Mouse (Mus musculus) testis, adult 2 months (tissue): ENCODE data around the gene Htatsf1. TPM values are rescaled to one million over a fixed set of nuclear protein-coding genes. Genes with fewer than 3 reads are reported as not detected.
A peak's percentile ranks its signal among the peaks of the same experiment; 100 is the strongest.

Experiments
- H3K27ac ChIP-seq: fragments of 200-500 bp; 2 replicates; pipeline ENCODE4 v1.5.1; 2012; ENCODE audit warnings: low read depth, low read length; ENCODE audit not compliant: control insufficient read depth, insufficient read depth
- H3K27me3 ChIP-seq: fragments of 200-500 bp; 2 replicates; pipeline ENCODE4 v1.6.1; 2012; ENCODE audit warnings: mild to moderate bottlenecking, low read length, moderate library complexity; ENCODE audit not compliant: control insufficient read depth, insufficient read depth
- H3K36me3 ChIP-seq: fragments of 200-500 bp; 2 replicates; pipeline ENCODE4 v1.6.1; 2012; ENCODE audit warnings: mild to moderate bottlenecking, low read length; ENCODE audit not compliant: control insufficient read depth, insufficient read depth
- H3K4me1 ChIP-seq: fragments of 200-500 bp; 2 replicates; pipeline ENCODE4 v1.6.1; 2012; ENCODE audit warnings: low read length; ENCODE audit not compliant: control insufficient read depth, insufficient read depth
- H3K4me3 ChIP-seq: fragments of 200-500 bp; 2 replicates; pipeline ENCODE4 v1.5.1; 2012; ENCODE audit warnings: low read depth, mild to moderate bottlenecking, low read length, moderate library complexity, mixed read lengths; ENCODE audit not compliant: control insufficient read depth
- CTCF ChIP-seq: fragments of 200-500 bp; IDR thresholded peaks from 2 replicates; pipeline ENCODE4 v1.5.1; 2012; ENCODE audit warnings: low read depth, mild to moderate bottlenecking, inconsistent platforms, low read length, moderate library complexity; ENCODE audit not compliant: control insufficient read depth, insufficient read depth, insufficient replicate concordance
- POLR2A ChIP-seq: fragments of 200-500 bp; IDR thresholded peaks from 2 replicates; pipeline ENCODE4 v1.6.1; 2012; ENCODE audit warnings: low read depth, mild to moderate bottlenecking, inconsistent platforms, low read length, moderate library complexity; ENCODE audit not compliant: control insufficient read depth
- polyA plus RNA-seq: library from polyadenylated mRNA; depleted of rRNA; stranded (reverse); fragments of >200 nt; gene quantifications from 2 replicates; pipeline ENCODE4 v1.2.3, GENCODE M21; 2012; rRNA removed

Htatsf1 gene
- 7.5 and 10.0 TPM in 2 replicates for polyA plus RNA-seq

DNA sequence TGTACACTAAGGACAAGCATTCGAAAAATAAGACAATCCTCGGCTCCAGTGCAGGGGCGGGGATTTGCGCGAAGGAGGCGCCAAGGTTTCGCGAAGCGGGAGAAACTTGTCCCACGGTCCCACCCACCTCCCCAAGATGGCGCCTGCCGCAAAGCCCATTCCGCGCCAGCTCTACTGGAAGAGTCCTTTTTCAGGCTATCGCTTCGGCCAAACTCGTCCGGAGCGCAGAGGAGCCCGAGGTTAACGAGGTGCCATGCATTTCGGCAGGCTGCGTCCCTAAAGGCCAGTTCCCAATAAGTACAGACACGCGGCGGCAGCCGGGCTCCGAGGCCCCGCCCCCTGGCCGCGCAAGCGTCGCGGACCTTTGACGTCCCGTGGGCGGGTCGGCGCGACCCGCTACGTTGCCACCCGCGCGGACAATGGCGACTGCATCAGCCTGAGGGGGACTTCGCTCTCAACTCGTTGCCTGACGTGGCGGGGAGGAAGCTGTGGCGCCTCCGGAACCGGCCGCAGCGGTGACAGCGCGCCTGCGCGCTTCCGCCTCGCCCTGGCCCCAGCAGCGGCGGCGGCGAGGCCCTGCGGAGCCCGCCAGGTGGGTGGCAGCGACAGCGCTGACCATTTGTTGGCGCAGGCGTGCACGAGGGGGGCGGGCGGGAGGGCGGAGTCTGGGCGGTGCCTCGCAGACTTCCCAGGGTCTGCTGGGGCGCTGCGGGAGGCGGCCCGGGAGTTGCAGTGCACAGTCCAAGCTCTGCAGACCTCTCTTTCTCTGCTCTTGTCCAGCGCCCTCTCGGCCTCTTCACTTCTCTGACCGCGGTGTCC is at the start of gene Htatsf1:
Gene Htatsf1, plus strand, starts transcription at position 410 of the 819 bp plus-strand sequence.
- peak within 1 kb of the TSS; percentile 100 for H3K4me3 ChIP-seq
- H3K4me1 ChIP-seq = no peaks in the 10 kb centered on the region
- no peak for TF ChIP-seq CTCF
- TF ChIP-seq POLR2A = peak; percentile 47; the same call in 1 of the 2 replicates
- no peaks in the 10 kb centered on the region for H3K27me3 ChIP-seq
- peak within 1 kb of the TSS; percentile 99 for H3K27ac ChIP-seq
- H3K36me3 ChIP-seq = no peaks in the 10 kb centered on the region

DNA sequence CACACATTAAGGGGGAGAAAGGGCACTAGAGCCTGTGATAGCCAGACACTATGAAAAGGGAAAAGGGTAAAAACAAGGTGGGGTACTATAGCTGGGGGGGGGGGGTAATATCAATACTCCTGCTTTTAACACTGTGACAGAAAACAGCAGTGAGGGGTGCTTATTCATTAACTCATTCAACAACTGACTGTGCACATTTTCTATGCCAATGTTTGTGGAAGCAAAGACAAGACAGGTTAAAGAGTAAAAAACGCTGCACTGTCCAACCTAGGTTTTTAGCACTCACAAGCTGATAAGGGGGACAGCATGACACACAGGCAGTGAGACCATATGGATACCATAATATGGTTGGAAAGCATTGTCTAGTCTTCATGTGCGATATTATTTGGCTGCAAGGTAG is 40.5 kb upstream of the Htatsf1 start:
- Histone ChIP-seq H3K27ac (no peak overlapping the region), H3K4me1 (no peaks in the 10 kb centered on the region), H3K4me3 (no peak overlapping the region), H3K27me3 (no peaks in the 10 kb centered on the region), H3K36me3 (no peaks in the 10 kb centered on the region)
- TF ChIP-seq POLR2A (no peak), CTCF (no peak)

DNA sequence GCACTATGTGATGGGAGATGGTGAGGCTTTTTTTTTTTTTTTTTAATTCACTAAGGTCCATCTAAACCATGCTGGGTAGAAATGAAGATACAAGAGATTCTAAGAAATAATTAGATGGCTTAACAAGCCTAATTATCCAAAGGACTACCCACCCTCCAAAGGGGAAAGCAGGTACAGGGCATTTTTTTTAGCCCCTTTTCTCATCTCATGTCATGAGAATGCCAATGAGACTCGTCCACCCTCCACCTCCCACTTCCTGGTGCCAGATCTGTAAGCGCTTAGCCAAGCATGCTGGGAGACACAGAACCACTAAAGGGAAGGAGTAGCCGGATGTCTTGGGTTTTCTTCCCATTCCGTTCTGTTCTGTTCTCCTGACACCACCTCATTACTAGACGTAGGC is 10.6 kb upstream of the Htatsf1 start, which contains the start of gene Brs3:
Gene Brs3, plus strand, starts transcription at position 301 of the 400 bp plus-strand sequence.
- Histone ChIP-seq H3K27ac (no peak within 1 kb of the TSS), H3K36me3 (no peaks in the 10 kb centered on the region), H3K27me3 (no peaks in the 10 kb centered on the region), H3K4me3 (no peak within 1 kb of the TSS), H3K4me1 (no peaks in the 10 kb centered on the region)
- TF ChIP-seq POLR2A (no peak), CTCF (no peak)

DNA sequence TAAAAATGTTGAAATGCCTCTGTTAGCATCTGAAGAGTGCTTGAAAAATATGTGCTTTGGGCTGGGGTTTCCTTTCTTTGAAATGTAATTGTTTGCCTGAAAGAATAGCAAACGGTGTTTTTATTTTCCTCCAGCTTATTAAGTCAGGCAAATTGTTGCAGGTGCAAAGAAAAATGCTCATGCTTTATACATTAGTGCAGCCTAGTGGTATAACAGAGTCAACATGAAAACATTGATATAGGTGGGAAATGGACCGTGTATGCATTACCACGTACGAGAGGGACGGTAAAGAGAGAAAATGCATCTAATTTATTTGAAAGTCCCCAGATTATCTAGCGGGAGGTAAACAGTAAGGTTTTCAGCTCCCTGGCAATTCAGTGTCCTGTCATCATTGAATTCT is 9.5 kb upstream of the Htatsf1 start:
- TF ChIP-seq POLR2A (no peak), CTCF (no peak)
- no peaks in the 10 kb centered on the region for H3K27me3 ChIP-seq

DNA sequence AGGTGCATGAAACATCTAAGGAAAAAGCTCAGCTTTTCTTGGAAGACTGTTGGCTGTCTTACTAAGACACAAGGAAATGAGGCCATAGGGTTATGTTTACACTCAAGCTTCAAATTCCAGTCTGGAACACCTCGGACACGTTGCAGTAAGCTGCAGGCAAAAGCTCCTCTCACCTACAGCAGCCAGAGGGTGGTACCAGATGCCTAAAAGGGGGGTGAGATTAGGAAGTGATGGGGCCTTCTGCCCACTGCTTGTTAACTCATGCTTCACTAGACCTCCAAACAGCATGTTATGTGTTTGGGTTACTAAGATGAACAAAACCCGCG is 572 bp upstream of the Htatsf1 start:
- peak overlapping the region; percentile 100 for H3K4me3 ChIP-seq
- peak overlapping the region; percentile 99 for H3K27ac ChIP-seq
- H3K27me3 ChIP-seq = no peaks in the 10 kb centered on the region
- no peaks in the 10 kb centered on the region for H3K4me1 ChIP-seq
- H3K36me3 ChIP-seq = no peaks in the 10 kb centered on the region
- no peak for TF ChIP-seq POLR2A
- TF ChIP-seq CTCF = no peak

More for the DNA sequence above, 9.5 kb upstream of the Htatsf1 start:
- Histone ChIP-seq H3K4me3 (no peak overlapping the region), H3K4me1 (no peaks in the 10 kb centered on the region), H3K36me3 (no peaks in the 10 kb centered on the region), H3K27ac (no peak overlapping the region)

DNA sequence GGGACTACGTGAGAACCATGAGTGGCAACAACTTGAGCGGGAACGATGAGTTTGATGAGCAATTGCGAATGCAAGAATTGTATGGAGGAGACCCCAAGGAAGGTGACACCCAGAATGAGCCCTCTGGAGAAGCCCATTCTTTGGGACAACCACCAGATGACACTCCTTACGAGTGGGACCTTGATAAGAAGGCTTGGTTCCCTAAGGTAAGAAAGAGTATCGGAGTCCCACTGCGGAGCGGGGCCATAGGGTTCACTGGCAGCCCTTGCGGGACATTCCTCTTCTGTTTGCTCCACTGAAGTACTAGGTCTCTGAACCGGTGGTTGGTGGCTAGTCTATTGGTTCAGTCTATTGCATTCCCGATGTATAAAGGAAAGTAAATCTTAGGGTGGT is 606 bp downstream of the Htatsf1 start:
- Histone ChIP-seq H3K4me3 (peak overlapping the region; percentile 100), H3K27ac (peak overlapping the region; percentile 64), H3K4me1 (no peaks in the 10 kb centered on the region), H3K27me3 (no peaks in the 10 kb centered on the region), H3K36me3 (no peaks in the 10 kb centered on the region)
- TF ChIP-seq CTCF (no peak), POLR2A (no peak)

DNA sequence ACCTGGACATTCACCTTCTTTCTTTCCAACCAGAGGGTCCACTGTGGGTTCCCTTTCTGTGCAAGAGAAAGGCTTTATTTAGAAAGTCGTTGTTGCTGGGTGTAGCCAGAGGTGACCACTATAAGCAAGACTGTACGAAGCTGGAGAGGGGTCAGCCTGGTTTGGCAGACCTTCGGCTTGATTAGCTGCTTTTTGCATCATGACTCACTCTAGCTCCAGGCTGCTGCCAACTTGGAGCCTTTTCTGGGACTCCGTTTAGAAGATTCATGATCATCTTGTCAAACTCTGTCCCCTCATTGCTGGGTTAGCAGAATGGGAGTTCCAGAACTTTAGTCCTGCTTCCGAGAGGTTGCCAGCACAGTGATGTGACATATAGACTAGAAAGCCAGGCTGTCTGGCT is 28.1 kb downstream of the Htatsf1 start:
- no peak for TF ChIP-seq CTCF
- TF ChIP-seq POLR2A = no peak
- H3K27me3 ChIP-seq = no peaks in the 10 kb centered on the region
- H3K27ac ChIP-seq = no peak overlapping the region
- H3K4me1 ChIP-seq = no peaks in the 10 kb centered on the region
- no peaks in the 10 kb centered on the region for H3K36me3 ChIP-seq
- H3K4me3 ChIP-seq = no peak overlapping the region
